Mouse (Mus musculus) hindbrain, embryonic 16.5 days (tissue): ENCODE measurements at regions not wholly inside any gene's neighbourhood (a gene's known extent, or its start where the extent isn't known, plus 50 kb on each side); places are given as distances from the start of the nearest gene placed in this dataset.

Experiments used
- ATAC-seq: fragments of 200-750 bp; cut with Nextera tagmentation; 2 replicates; pipeline ENCODE4 v1.8.0; 2017; ENCODE audit warnings: moderate TSS enrichment, moderate library complexity
- H3K27ac ChIP-seq: fragments of 300-500 bp; sonication (generic); 2 replicates; pipeline ENCODE4 v1.5.1; 2014; ENCODE audit warnings: low read depth, mild to moderate bottlenecking, control low read depth, low read length, moderate library complexity
- H3K27me3 ChIP-seq: fragments of 300-500 bp; sonication (generic); replicated peaks from 2 replicates; pipeline ENCODE4 v1.6.1; 2014; ENCODE audit warnings: low read length; ENCODE audit not compliant: control insufficient read depth, insufficient read depth
- H3K36me3 ChIP-seq: fragments of 300-500 bp; sonication (generic); 2 replicates; pipeline ENCODE4 v1.6.1; 2014; ENCODE audit warnings: mild to moderate bottlenecking, low read length, moderate library complexity, mixed read lengths; ENCODE audit not compliant: control insufficient read depth, insufficient read depth
- H3K4me1 ChIP-seq: fragments of 300-500 bp; sonication (generic); 2 replicates; pipeline ENCODE4 v1.6.1; 2014; ENCODE audit warnings: low read depth, low read length; ENCODE audit not compliant: control insufficient read depth, insufficient read depth
- H3K4me2 ChIP-seq: fragments of 300-500 bp; sonication (generic); 2 replicates; pipeline ENCODE4 v1.6.1; 2014; ENCODE audit warnings: mild to moderate bottlenecking, low read length, control low read depth, moderate library complexity
- H3K4me3 ChIP-seq: fragments of 300-500 bp; sonication (generic); 2 replicates; pipeline ENCODE4 v1.5.1; 2014; ENCODE audit warnings: mild to moderate bottlenecking, low read length, control low read depth, moderate library complexity
- H3K9ac ChIP-seq: fragments of 300-500 bp; sonication (generic); 2 replicates; pipeline ENCODE4 v1.6.1; 2014; ENCODE audit warnings: low read depth, mild to moderate bottlenecking, control low read depth, low read length, moderate library complexity
- H3K9me3 ChIP-seq: fragments of 300-500 bp; sonication (generic); 2 replicates; pipeline ENCODE4 v1.6.1; 2014; ENCODE audit warnings: mild to moderate bottlenecking, low read length, moderate library complexity; ENCODE audit not compliant: control insufficient read depth
- WGBS: fragments of 180-500 bp; shearing (Covaris S2); extraction: QIAGEN DNeasy Blood & Tissue Kit; methylation state at CpG from one replicate; pipeline ENCODE4 v1.1.7; 2014; 5-methylcytosine and 5-hydroxymethylcytosine counted together

DNA sequence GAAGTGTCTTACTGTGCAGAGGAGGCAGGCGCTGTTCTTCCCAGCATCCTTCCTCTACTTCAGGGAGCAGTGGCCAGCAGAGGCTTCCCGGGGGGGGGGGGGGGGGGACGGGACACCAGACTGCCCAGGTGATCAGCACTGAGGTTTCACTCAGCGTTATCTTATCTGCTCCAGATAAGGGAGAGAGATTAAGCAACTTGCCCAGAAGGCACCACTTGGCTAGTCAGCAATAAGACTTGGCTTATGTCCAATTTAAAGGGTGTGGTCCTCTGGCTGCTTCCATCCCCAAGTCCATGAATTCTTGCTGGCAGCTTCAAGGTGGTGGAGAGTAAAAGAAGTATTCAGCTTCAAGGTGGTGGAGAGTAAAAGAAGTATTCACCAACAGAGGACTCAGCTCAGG is 108.9 kb upstream of the Ptch1 start:
- H3K4me3 ChIP-seq, result no peak overlapping the region
- no peak overlapping the region for H3K4me2 ChIP-seq
- H3K4me1 ChIP-seq, result no peaks in the 10 kb centered on the region
- H3K36me3 ChIP-seq, result no peaks in the 10 kb centered on the region
- H3K9me3 ChIP-seq, result no peaks in the 10 kb centered on the region
- WGBS, result 68% methylated on average over 3 of the region's 4 CpGs
- no peak overlapping the region for H3K27ac ChIP-seq
- no peaks in the 10 kb centered on the region for H3K27me3 ChIP-seq
- no peak overlapping the region for H3K9ac ChIP-seq
- ATAC-seq, result no peak

DNA sequence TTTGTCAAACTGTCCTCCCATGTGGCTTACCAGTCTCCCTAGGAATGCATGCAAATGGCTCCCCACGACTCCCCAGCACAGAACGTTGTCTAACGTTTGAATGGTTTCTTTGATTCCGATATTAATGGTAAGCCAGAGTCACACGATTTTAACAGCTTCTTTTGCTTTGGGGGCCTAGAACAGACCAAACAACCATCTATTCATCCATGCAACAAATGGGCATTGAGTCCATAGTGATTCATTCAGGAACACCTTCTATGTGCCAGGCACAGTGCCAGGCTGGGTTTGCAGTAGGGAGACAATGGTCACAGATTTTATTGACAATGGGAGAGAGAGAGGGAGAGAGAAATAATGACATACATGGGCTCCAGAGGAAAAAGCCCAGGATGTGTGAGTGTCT is 118.6 kb upstream of the Ptch1 start:
- Histone ChIP-seq H3K4me3 (no peak overlapping the region), H3K27ac (no peak overlapping the region)
- ATAC-seq, result peak; percentile 76

DNA sequence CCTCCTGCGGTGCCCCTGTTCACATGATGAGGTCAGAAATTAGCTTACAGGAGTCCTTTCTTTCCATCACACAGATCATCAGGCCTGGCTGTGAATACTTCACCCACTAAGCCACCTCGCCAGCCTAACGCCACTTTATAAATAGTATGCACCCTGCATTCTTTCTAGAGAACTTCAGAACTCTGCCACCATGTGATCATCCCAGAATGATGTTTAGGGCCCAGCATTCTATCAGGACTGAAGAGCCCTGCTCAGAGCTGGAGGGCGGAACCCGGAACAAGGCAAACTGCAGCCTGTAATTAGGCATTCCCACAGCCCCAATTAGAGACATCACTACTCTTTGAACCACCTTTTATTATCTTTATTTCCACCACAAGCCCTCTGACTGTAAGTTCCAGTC is 120.2 kb upstream of the Ptch1 start:
- WGBS, result 78% methylated on average over 5 of the region's 5 CpGs
- no peak overlapping the region for H3K9ac ChIP-seq
- H3K4me1 ChIP-seq, result no peaks in the 10 kb centered on the region
- ATAC-seq, result no peak
- H3K9me3 ChIP-seq, result no peaks in the 10 kb centered on the region
- no peaks in the 10 kb centered on the region for H3K36me3 ChIP-seq
- H3K4me3 ChIP-seq, result no peak overlapping the region
- no peak overlapping the region for H3K27ac ChIP-seq
- no peaks in the 10 kb centered on the region for H3K27me3 ChIP-seq
- H3K4me2 ChIP-seq, result no peak overlapping the region

More for the DNA sequence above, 118.6 kb upstream of the Ptch1 start:
- 41% methylated on average over 5 of the region's 5 CpGs for WGBS
- no peak overlapping the region for H3K9ac ChIP-seq
- no peaks in the 10 kb centered on the region for H3K9me3 ChIP-seq
- no peaks in the 10 kb centered on the region for H3K4me1 ChIP-seq
- no peaks in the 10 kb centered on the region for H3K36me3 ChIP-seq
- no peaks in the 10 kb centered on the region for H3K27me3 ChIP-seq
- no peak overlapping the region for H3K4me2 ChIP-seq

DNA sequence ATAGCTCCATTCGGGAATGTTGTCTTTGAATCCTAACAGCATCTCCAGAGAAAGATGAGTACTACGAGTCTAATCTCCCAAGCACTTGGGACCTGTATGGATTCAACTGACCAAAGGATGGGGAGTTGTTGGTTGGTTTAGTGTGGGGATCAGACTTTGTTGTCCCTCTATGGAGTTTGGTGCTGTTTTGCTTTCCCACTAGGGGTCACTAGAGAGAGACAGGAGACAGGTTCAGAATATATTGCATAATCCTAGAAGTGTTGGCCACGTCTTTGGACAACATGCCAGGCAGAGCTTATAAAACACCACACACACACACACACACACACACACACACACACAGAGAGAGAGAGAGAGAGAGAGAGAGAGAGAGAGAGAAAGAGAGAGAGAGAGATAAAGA is 118.6 kb upstream of the Ercc6l2 start:
- Histone ChIP-seq H3K27me3 (no peaks in the 10 kb centered on the region), H3K4me2 (no peak overlapping the region), H3K4me3 (no peak overlapping the region), H3K4me1 (no peaks in the 10 kb centered on the region; the same call in 1 of the 2 replicates), H3K36me3 (no peaks in the 10 kb centered on the region), H3K9me3 (no peaks in the 10 kb centered on the region), H3K9ac (no peak overlapping the region), H3K27ac (no peak overlapping the region)
- no peak for ATAC-seq
- 70% methylated on average over 3 of the region's 3 CpGs for WGBS

DNA sequence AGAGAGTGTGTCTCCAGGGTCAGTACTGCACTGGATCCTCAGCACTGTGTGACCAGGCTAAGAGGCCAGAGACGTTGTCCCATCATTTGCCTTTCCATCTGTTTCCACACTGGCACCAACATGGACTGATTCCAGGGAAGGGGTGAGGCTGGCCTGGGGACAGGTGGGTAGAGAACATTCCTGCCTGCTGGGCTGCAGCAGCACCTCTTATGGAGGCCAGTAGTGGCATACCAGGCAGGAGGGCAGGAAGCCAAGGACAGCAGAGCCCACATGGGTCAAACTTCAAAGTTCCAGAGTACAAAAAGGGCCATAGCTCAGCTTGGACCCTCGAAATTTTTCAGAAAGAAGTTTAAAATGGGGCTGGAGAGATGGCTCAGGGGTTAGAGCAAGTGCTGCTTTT is 115.4 kb upstream of the Ercc6l2 start:
- H3K4me1 ChIP-seq, result peaks cover 3% of the 10 kb centered on the region; the same call in 1 of the 2 replicates
- no peak overlapping the region for H3K27ac ChIP-seq
- H3K4me3 ChIP-seq, result no peak overlapping the region
- H3K9me3 ChIP-seq, result no peaks in the 10 kb centered on the region
- H3K4me2 ChIP-seq, result no peak overlapping the region
- H3K36me3 ChIP-seq, result no peaks in the 10 kb centered on the region
- ATAC-seq, result no peak
- H3K9ac ChIP-seq, result no peak overlapping the region
- WGBS, result 70% methylated on average over 2 of the region's 2 CpGs
- H3K27me3 ChIP-seq, result no peaks in the 10 kb centered on the region

DNA sequence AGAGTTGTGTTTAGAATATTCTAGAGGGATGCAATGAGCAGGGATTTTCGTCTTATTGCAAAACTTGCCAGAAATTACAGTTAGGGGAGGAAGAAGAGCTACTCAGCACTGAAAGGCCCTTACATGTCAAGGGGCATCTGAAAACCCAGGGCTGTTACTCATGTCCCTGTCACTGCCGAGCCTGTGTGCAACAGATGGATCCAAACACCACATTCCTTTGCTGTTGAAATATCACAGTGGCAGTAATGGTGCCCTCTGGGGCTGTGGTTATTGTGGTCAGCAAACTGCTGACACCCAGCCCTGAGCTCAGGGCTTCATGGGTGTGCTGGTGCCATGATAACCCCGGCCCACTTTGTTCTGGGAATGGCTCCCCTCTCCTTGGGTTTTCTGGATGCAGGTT is 114.3 kb upstream of the Ercc6l2 start:
- Histone ChIP-seq H3K27ac (no peak overlapping the region), H3K4me2 (no peak overlapping the region), H3K27me3 (no peaks in the 10 kb centered on the region), H3K36me3 (no peaks in the 10 kb centered on the region), H3K4me3 (no peak overlapping the region), H3K9ac (no peak overlapping the region), H3K9me3 (no peaks in the 10 kb centered on the region), H3K4me1 (peaks cover 3% of the 10 kb centered on the region; the same call in 1 of the 2 replicates)
- no peak; the same call in 1 of the 2 replicates for ATAC-seq
- WGBS, result 70% methylated on average over 3 of the region's 3 CpGs

DNA sequence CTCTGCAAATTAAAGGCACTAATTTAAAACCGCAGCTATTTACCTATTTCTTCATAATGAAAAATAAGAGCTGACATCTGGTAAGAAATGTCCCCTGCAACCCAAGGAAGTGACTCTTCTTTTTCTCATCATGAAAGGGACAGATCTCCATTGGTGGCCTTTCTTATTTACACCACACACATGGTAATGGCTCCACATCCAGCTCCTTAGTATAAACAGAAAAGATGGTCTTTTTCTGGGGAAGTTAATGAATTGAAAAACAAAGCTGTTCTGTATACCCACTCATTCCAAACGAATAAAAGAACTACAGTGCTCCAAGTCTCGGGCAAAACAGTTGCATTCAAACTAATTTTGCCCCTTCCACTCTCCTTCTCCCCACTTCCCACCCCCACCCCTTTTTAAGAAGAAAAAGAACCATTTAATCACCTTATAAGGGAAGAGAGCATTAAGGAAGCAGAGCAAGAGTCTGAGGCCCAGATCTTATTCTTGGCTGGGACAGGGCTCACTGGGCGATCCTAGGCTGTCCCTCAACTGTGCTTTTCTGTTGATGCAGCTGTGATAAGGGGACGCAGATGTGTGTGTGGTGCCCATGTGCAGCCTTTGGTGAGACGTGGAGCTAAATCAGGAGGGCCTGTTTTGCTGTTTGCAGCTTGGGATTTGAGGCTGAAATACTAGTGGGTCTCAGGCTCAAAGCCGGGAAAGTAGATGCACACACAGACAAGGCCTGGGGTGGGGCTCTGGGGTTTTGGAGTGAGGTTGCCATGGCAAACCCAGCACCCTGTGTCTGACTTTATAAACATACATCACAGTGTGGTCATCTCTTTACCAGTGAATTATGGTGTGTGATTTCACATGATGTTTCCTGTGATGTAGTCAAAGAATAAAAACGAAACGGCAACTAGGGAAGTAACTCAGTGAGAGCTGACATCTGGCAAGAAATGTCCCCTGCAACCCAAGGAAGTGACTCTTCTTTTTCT is 113.6 kb upstream of the Ercc6l2 start:
- H3K4me3 ChIP-seq, result no peak overlapping the region
- no peaks in the 10 kb centered on the region for H3K27me3 ChIP-seq
- H3K9me3 ChIP-seq, result no peaks in the 10 kb centered on the region
- peaks cover 3% of the 10 kb centered on the region; the same call in 1 of the 2 replicates for H3K4me1 ChIP-seq
- no peak overlapping the region for H3K4me2 ChIP-seq
- 39% methylated on average over 9 of the region's 9 CpGs for WGBS
- peak; percentile 81 for ATAC-seq
- H3K27ac ChIP-seq, result no peak overlapping the region
- no peak overlapping the region for H3K9ac ChIP-seq
- H3K36me3 ChIP-seq, result no peaks in the 10 kb centered on the region

DNA sequence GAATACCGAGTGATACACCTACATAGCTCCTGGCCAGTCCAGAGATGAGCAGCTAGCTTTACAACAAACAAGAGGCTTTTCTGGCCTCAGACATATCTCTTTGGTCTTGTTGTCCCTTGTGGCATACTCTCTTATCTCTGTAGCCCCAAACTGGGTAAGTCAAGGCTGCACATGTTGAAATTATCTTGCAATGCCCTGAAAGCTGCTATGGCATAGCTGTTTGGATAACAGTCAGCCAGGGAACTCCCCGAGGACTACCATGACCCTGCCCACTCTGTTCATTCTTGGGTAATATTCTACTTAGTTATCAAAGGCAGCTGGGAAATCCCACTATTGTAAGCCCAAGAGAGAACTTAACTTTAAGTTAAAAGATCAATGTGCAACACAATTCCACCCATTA is 106.5 kb upstream of the Ercc6l2 start:
- no peaks in the 10 kb centered on the region for H3K36me3 ChIP-seq
- no peaks in the 10 kb centered on the region for H3K27me3 ChIP-seq
- no peaks in the 10 kb centered on the region for H3K4me1 ChIP-seq
- H3K9me3 ChIP-seq, result 0 out of 2 replicates have a peak, but pooled peaks cover 5% of the 10 kb centered on the region
- 82% methylated on average over 2 of the region's 2 CpGs for WGBS
- H3K9ac ChIP-seq, result no peak overlapping the region
- no peak overlapping the region for H3K4me3 ChIP-seq
- no peak overlapping the region for H3K4me2 ChIP-seq
- no peak for ATAC-seq
- H3K27ac ChIP-seq, result no peak overlapping the region

DNA sequence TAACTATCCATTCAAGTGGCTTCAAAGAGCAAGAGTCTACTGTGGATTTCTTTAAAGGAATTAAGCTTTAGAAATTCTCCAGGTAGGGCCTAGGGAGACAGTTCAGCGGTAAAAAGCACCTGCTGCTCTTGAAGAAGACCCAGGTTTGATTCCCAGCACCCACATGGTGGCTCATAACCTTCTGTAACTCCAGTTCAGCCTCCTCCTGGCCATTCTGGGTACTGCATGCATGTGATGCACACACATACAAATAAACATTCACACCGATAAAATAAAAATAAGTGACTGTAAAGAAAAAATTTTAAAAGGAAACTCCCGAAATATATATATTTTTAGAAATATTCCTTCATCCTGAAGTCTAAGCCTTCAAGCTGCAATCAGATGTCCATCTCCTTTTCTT is 101.9 kb upstream of the Ercc6l2 start:
- H3K27me3 ChIP-seq, result no peaks in the 10 kb centered on the region
- ATAC-seq, result no peak
- no peaks in the 10 kb centered on the region for H3K36me3 ChIP-seq
- H3K4me3 ChIP-seq, result no peak overlapping the region
- no peak overlapping the region for H3K27ac ChIP-seq
- no peak overlapping the region for H3K4me2 ChIP-seq
- no peaks in the 10 kb centered on the region for H3K4me1 ChIP-seq
- 87% methylated on average over 3 of the region's 3 CpGs for WGBS
- no peak overlapping the region for H3K9ac ChIP-seq
- 0 out of 2 replicates have a peak, but pooled peaks cover 5% of the 10 kb centered on the region for H3K9me3 ChIP-seq
